Mouse (Mus musculus) intestine, embryonic 14.5 days (tissue): Measurements from ENCODE around the gene Hist1h2af. TPM values are rescaled to one million over a fixed set of nuclear protein-coding genes. Genes with fewer than 3 reads are reported as not detected.
"Not testable (repeated sequence)": the region's sequence is repeated elsewhere in the genome, so short reads cannot be mapped to it uniquely, and the experiment has no call there.

Experiments
- ATAC-seq: fragments of 200-750 bp; cut with Nextera tagmentation; replicated peaks from 2 replicates; pipeline ENCODE4 v1.8.0; 2017; ENCODE audit warnings: low read depth, moderate number of reproducible peaks, moderate TSS enrichment, moderate library complexity; ENCODE audit not compliant: low FRiP score, low TSS enrichment
- DNase-seq: peaks from one replicate; pipeline ENCODE4 v3.0.0-alpha.2; 2018; ENCODE audit warnings: low spot score
- H3K27ac ChIP-seq: fragments of 300-500 bp; sonication (generic); 2 replicates; pipeline ENCODE4 v1.5.1; 2014; ENCODE audit warnings: low read depth, mild to moderate bottlenecking, control low read depth
- H3K27me3 ChIP-seq: fragments of 300-500 bp; sonication (generic); replicated peaks from 2 replicates; pipeline ENCODE4 v1.6.1; 2014; ENCODE audit warnings: low read length, control low read depth; ENCODE audit not compliant: control insufficient read depth, insufficient read depth
- H3K36me3 ChIP-seq: fragments of 300-500 bp; sonication (generic); 2 replicates; pipeline ENCODE4 v1.6.1; 2014; ENCODE audit warnings: low read length, control low read depth; ENCODE audit not compliant: control insufficient read depth, insufficient read depth
- H3K4me1 ChIP-seq: fragments of 300-500 bp; sonication (generic); replicated peaks from 2 replicates; pipeline ENCODE4 v1.6.1; 2014; ENCODE audit warnings: low read length, control low read depth, mixed read lengths; ENCODE audit not compliant: control insufficient read depth, insufficient read depth
- H3K4me2 ChIP-seq: fragments of 300-500 bp; sonication (generic); 2 replicates; pipeline ENCODE4 v1.6.1; 2014; ENCODE audit warnings: low read length
- H3K4me3 ChIP-seq: fragments of 300-500 bp; sonication (generic); 2 replicates; pipeline ENCODE4 v1.5.1; 2014; ENCODE audit warnings: low read depth, low read length, control low read depth, mixed read lengths
- H3K9ac ChIP-seq: fragments of 300-500 bp; sonication (generic); 2 replicates; pipeline ENCODE4 v1.6.1; 2014; ENCODE audit warnings: mild to moderate bottlenecking, low read length
- H3K9me3 ChIP-seq: fragments of 300-500 bp; sonication (generic); 2 replicates; pipeline ENCODE4 v1.6.1; 2016; ENCODE audit warnings: low read length, control low read depth; ENCODE audit not compliant: control insufficient read depth
- WGBS: fragments of 180-500 bp; shearing (Covaris S2); extraction: QIAGEN DNeasy Blood & Tissue Kit; methylation state at CpG from one replicate; pipeline ENCODE4 v1.1.7; 2014; 5-methylcytosine and 5-hydroxymethylcytosine counted together
- polyA plus RNA-seq: library from polyadenylated mRNA; unstranded; fragments of >200 nt; fragmentation: Nextera tagmentation; extraction: Ambion mirVana; gene quantifications from 2 replicates; pipeline ENCODE4 v1.2.1, GENCODE M21; 2014

The Hist1h2af gene
- 12.1 and 15.7 TPM in 2 replicates for polyA plus RNA-seq

DNA sequence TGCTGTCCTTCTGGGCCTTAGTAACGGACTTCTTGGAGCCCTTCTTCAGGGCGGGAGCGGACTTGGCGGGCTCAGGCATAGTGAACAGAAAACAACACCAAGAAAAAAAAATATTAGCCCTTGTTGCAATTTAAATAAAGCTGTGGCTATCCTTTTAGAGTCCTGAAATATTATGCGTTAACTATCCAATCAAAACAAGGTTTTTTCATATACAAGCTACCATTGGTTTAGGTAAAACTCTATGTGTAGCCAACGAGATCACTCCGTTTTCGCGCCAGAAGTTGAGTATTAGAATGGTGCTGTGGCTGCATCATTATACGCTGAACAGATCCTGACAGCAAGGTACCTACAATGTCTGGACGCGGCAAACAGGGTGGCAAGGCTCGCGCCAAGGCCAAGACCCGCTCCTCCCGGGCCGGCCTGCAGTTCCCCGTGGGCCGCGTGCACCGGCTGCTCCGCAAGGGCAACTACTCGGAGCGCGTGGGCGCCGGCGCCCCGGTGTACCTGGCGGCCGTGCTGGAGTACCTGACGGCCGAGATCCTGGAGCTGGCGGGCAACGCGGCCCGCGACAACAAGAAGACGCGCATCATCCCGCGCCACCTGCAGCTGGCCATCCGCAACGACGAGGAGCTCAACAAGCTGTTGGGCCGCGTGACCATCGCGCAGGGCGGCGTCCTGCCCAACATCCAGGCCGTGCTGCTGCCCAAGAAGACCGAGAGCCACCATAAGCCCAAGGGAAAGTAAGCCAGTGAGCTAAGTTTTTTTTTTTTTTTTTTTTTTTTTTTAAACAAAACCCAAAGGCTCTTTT lies at the start of gene Hist1h2af:
Gene Hist1h2af (plus strand): TSS at position 347 of the 808 bp plus-strand sequence.
- not testable (repeated sequence) for H3K27me3 ChIP-seq, H3K9me3 ChIP-seq, H3K36me3 ChIP-seq
- Histone ChIP-seq H3K4me3 (peak within 1 kb of the TSS; percentile 54), H3K4me1 (peaks cover 24% of the 10 kb centered on the region), H3K27ac (peak within 1 kb of the TSS; percentile 99), H3K9ac (peak within 1 kb of the TSS; percentile 92), H3K4me2 (peak within 1 kb of the TSS; percentile 70)
- peak; percentile 38 for ATAC-seq
- under 1% methylated on average over 26 of the region's 53 CpGs for WGBS
- peak; percentile 85 for DNase-seq

DNA sequence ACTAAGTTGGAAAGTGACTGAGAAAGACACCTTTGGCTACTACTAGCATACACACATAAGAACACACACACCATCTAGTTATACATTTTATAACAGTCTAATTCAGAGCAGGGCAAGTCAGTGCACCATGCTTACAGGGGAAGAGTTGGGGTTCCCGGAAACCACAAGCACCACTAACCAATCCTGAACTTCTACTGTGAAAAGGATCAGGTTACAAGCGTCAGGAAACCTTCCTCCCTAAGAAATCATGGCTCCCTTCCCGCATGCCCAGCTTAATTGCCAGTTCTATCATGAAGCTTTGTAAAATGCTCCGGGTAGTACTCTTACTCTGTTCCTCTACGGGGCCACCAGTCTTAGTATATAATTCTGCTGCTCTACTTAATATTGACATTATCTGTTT lies 48.4 kb upstream of the Hist1h2af start:
- Histone ChIP-seq H3K4me1 (0 out of 2 replicates have a peak, but pooled peaks cover 4% of the 10 kb centered on the region), H3K9ac (no peak overlapping the region), H3K36me3 (no peaks in the 10 kb centered on the region), H3K4me3 (no peak overlapping the region), H3K27me3 (no peaks in the 10 kb centered on the region), H3K4me2 (no peak overlapping the region), H3K27ac (no peak overlapping the region), H3K9me3 (no peaks in the 10 kb centered on the region)
- ATAC-seq (no peak), DNase-seq (no peak)
- WGBS, result 45% methylated on average over 5 of the region's 5 CpGs

DNA sequence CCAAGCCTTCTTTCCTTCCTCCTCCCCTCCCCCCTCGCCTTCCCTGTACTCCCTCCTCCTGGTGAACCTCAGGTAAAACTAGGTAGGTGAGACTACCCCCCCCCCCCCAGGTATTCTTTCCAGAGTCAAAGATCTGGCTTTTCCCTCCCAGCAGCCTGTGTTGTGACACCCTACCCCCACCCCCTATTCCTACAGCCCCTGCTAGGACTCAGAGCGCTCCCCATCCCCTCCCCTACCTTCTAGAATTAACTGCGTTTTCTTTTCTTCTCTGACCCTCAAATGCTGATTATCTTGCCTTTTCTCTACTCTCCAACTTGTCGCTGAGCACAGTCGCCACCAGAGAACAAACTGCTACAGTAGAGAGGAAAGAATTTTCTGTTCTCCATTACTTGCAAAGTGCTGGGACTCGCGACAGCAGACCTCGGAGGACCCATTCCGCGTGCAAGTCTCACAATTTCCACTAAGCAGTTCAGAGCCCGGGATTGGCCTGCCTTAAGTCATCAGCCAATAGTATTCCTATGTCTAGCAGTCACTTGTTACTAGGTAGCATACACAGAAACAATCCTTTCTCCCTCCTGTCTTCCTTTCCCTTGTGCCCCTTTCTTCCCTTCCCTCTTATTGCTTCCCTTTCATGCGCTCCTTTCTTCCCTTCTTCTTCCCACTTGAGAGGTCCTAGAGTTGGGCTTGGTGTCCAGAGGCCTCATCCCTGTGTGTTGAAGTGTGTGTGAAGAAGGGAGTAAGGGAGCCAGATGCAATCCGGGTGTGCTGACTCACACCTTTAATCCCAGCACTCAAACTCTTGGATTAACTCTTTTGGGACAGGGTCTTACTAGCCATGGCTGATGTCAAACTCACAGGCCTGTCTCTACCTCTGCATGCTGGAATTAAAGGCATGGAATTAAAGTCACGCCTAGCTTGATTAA lies 45.0 kb upstream of the Hist1h2af start, which contains the start of gene Btn2a2:
Gene Btn2a2 (minus strand): TSS at position 458 of the 923 bp plus-strand sequence.
- WGBS, result 2% methylated on average over 13 of the region's 14 CpGs
- ATAC-seq (peak; percentile 97), DNase-seq (peak; percentile 73)
- H3K36me3 ChIP-seq, result no peaks in the 10 kb centered on the region
- H3K27me3 ChIP-seq, result no peaks in the 10 kb centered on the region
- no peaks in the 10 kb centered on the region for H3K9me3 ChIP-seq
- H3K9ac ChIP-seq, result 0 out of 2 replicates have a peak within 1 kb of the TSS, but pooled peaks have one; percentile 27
- peak within 1 kb of the TSS; percentile 37 for H3K4me3 ChIP-seq
- H3K4me2 ChIP-seq, result peak within 1 kb of the TSS; percentile 72
- H3K4me1 ChIP-seq, result 0 out of 2 replicates have a peak, but pooled peaks cover 10% of the 10 kb centered on the region
- H3K27ac ChIP-seq, result no peak within 1 kb of the TSS

DNA sequence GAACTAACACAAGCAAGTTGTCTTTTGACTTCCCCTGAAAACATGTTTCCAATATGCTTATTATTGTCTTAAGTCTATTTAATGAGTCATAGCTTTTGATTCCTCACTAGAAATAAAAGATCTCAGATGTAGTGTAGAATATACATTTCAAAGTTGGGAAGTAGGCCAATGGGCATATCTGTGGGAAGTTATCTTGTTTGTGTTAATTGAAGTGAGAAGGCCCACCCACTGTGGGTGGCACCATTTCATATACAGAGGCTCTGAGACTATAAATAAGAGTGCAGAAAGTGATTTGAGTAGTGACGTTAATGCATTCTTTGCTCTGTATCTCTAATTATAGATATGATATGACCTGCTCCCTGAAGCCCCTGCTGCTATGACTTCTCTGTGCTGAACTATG lies 42.8 kb upstream of the Hist1h2af start:
- H3K4me3 ChIP-seq, result no peak overlapping the region
- no peak overlapping the region for H3K9ac ChIP-seq
- no peak overlapping the region for H3K4me2 ChIP-seq
- ATAC-seq (no peak), DNase-seq (no peak)
- H3K27me3 ChIP-seq, result no peaks in the 10 kb centered on the region
- H3K36me3 ChIP-seq, result no peaks in the 10 kb centered on the region
- H3K27ac ChIP-seq, result no peak overlapping the region
- 61% methylated on average over 1 of the region's 1 CpGs for whole genome bisulfite sequencing
- no peaks in the 10 kb centered on the region for H3K9me3 ChIP-seq
- 0 out of 2 replicates have a peak, but pooled peaks cover 10% of the 10 kb centered on the region for H3K4me1 ChIP-seq

DNA sequence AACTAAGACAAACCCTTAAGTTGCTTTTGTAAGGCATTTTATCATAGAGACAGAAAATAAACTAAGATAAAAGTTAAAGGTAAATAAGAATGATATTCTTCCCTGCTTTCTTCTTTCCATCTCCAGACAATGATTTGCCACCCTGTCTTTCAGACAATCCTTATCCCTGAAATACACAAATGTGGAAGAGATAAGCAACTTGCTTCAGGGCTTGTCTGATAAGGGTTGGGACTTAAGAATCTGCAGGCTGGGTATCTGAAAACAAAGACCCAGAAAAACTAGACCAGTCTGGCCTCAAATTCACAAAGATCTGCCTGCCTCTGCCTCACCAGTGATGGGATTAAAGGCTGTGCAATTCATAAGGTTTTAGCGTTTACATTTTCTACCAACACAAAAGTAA lies 42.4 kb upstream of the Hist1h2af start:
- Histone ChIP-seq H3K27me3 (no peaks in the 10 kb centered on the region), H3K36me3 (no peaks in the 10 kb centered on the region), H3K27ac (no peak overlapping the region), H3K4me1 (0 out of 2 replicates have a peak, but pooled peaks cover 10% of the 10 kb centered on the region), H3K9me3 (no peaks in the 10 kb centered on the region), H3K4me2 (no peak overlapping the region), H3K4me3 (no peak overlapping the region), H3K9ac (no peak overlapping the region)
- 15% methylated on average over 1 of the region's 1 CpGs for WGBS
- ATAC-seq, result no peak
- no peak for DNase-seq

DNA sequence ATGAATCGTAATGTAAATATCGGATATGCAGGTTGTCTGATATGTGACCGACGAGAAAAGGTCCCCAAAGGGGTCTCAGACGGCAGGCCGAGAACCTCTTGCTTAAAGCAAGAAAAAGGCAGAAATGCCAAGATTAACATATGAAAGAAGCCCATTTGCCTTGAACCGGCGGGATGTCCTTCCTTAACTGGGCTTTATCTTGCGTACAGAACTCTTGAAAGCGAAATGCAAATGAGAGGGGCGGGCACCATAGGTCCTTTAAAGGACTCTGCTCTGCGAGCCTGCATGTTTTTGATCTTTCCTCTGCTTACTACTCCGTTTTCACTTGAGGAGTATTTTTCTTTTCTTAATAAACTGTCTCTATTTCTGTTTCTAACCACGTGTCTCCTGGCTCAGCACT lies 41.7 kb upstream of the Hist1h2af start:
- WGBS, result 11% methylated on average over 14 of the region's 14 CpGs
- Histone ChIP-seq H3K4me3 (peak overlapping the region; percentile 23), H3K27ac (no peak overlapping the region), H3K36me3 (no peaks in the 10 kb centered on the region), H3K9me3 (no peaks in the 10 kb centered on the region), H3K9ac (no peak overlapping the region; the same call in 1 of the 2 replicates), H3K4me2 (peak overlapping the region; percentile 46), H3K27me3 (no peaks in the 10 kb centered on the region), H3K4me1 (0 out of 2 replicates have a peak, but pooled peaks cover 13% of the 10 kb centered on the region)
- DNase-seq (no peak), ATAC-seq (no peak)

DNA sequence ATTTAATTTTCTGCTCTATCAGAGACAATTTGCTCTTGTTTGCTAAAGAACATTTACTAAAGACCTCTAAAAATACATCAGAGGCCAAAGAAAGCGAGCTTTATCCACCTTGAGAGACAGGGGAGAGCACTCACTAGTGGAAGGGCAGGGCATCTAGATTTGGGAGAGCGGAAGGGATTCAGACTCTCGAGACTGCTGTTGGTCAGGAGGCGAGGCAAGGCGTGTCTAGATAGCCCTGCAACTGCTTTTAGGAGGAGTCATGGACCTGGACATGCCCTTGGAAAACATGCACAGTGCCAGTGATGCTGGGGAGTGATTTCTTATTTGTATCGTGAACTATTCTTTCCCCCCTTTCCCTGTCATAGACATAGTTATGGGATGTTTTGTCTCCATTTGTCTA lies 38.2 kb upstream of the Hist1h2af start:
- Histone ChIP-seq H3K27me3 (no peaks in the 10 kb centered on the region), H3K4me1 (peaks cover 22% of the 10 kb centered on the region), H3K9ac (no peak overlapping the region), H3K4me2 (no peak overlapping the region), H3K27ac (no peak overlapping the region), H3K36me3 (no peaks in the 10 kb centered on the region), H3K4me3 (no peak overlapping the region), H3K9me3 (no peaks in the 10 kb centered on the region)
- DNase-seq (no peak), ATAC-seq (no peak)
- WGBS, result 75% methylated on average over 6 of the region's 6 CpGs

DNA sequence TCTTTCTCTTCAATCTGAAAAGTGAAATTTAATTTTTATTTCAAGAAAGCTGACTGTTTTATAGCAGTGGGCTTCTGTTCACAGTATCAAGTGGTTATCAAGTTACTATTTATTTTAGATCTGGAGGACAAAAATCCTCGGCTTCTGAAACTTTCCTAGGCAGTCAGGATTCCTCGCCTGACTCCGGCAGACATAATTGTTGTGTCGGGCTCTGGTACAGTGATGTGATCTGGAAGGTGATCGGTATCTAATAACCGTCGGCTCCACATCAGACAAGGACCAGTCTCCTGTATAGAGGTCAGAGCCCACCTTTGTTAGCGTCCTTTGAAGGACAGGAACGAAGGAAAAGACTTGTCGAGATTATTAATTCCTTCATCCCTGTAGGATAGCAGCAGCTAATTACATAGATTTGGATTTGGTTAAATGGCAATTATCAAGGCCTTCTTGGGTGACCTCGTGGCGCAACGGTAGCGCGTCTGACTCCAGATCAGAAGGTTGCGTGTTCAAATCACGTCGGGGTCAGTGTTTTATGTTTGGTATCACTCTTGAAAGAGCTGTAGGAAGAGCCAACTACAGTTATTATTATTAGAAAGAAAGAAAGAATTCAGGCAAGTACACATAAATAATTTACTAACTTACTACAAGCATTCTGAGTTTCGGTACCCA lies 35.9 kb upstream of the Hist1h2af start:
- ATAC-seq, result no peak

More for the DNA sequence above, 35.9 kb upstream of the Hist1h2af start:
- H3K4me3 ChIP-seq, result peak overlapping the region; percentile 28
- H3K4me1 ChIP-seq, result peaks cover 17% of the 10 kb centered on the region
- H3K4me2 ChIP-seq, result peak overlapping the region; percentile 50
- WGBS, result 10% methylated on average over 19 of the region's 19 CpGs
- H3K27ac ChIP-seq, result no peak overlapping the region
- no peaks in the 10 kb centered on the region for H3K27me3 ChIP-seq
- no peaks in the 10 kb centered on the region for H3K9me3 ChIP-seq
- peak; percentile 77 for DNase-seq
- no peaks in the 10 kb centered on the region for H3K36me3 ChIP-seq
- H3K9ac ChIP-seq, result no peak overlapping the region
